Mouse (Mus musculus) 416B (cell line): Measurements from ENCODE around the gene Pth2.

Source experiments
- DNase-seq: peaks from one replicate; pipeline ENCODE4 v3.0.0; 2011; ENCODE audit warnings: low read depth

Gene Pth2

GRCm38 (mm10) chr7:45180896-45181477 lies at the start of gene Pth2:
Pth2 (plus strand) TSS chr7:45180995.
- DNase-seq: no peak

DNA sequence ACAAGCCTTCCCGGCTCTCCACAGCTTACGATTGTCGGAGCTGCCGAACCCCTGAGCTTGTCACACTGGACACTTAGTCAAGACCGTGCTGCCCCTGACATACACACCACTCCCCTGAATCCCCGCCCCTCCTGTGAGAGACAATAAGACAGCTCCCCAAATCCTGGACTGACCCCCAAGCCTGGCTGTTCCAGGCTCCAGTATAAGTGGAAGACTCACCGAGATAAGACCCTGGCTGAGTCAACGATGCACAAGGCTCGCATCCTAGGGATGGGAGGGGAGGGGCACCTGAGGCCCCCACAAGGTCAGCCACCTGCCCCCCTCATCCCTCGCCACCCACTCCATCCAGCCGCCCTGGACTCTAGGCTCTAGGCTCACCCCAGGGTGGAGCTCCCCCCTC lies 48.9 kb upstream of the Pth2 start:
- no peak for DNase-seq

DNA sequence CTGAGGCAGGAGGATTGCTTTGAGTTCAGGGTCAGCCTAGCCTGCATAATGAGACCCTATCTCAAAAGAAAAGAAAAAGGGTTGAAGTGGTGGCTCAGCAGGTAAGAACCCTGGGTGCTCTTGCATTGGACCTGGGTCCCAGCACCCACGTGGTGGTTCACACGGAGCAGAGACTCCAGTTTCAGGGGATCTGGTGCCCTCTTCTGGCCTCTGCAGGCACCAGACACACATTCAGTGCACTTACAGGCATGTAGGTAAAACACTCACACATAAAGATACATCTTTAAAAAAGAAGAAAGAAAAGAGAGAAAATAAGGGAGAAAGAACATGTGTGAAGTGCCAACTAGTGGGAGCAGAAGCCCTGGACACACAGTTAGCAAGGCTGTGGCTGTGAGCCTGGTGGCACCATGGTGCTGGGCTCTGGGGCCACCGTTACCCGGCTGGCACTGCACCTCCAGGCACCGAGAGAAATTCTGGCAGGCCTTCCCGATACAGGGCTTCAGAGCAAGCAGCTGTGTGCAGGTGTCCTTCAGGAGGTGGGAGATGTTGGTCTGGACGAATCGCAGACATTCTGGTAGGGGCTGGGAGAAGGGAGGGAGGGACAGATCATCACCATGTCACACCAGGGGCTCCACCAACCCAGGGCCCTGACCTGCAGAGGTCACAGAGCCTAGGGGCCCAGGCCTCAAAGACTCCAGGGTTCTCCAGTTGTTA lies 47.2 kb upstream of the Pth2 start:
- peak; percentile 27 for DNase-seq

DNA sequence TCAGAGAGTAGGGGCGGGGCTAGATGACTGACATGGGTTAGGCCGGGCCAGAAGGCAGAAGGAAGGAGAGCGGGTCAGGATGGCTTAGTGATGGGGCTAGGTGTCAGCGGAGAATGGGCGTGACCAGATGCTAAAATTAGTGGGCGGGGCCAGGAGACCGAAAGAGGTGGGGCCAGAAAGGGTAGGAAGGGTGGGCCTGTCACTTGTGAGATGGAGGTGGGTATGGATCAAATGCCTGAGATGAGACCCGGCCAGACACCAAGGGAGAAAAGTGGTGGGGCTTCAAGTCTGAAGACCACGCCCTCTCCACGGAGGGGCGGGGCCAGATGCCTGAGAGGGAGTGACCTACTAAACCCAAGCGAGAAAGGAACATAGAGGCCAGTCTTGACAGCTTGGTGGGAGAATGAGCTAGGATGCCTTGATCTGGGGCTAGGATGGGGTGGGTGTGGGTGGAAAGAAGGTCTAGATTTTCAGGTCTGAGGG lies 46.2 kb upstream of the Pth2 start:
- peak; percentile 88 for DNase-seq

DNA sequence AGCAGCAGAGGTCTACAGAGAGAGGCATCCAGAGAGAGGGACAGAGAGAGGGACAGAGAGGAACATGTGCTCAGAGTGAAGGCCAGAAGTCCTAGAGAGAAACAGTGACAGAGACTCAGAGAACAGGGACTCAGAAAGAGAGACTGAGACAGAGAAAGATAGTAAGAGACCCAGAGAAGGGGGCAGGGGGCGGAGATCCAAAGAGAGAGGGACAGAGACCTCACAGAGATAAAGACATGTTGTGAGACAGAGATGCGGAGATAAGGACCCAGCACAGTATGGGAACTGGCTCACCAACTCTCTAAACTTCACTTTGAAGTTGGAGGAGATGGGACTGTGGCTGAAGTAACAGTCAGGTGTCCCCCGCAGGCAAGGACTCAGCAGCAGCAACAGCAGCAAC lies 45.4 kb upstream of the Pth2 start:
- peak; percentile 41 for DNase-seq

GRCm38 (mm10) chr7:45135993-45136567 lies 44.7 kb upstream of the Pth2 start, which contains the start of the genes Gm45713 and Flt3l:
Gm45713 (minus strand) TSS chr7:45136231.
Flt3l (minus strand) TSS chr7:45136432.
- peak; percentile 92 for DNase-seq

- DNase-seq: peak; percentile 99
Observed at GRCm38 (mm10) chr7:45137171-45138006, 43.4 kb upstream of the Pth2 start.

- peak; percentile 43 for DNase-seq
Observed at GRCm38 (mm10) chr7:45138403-45138802, 42.4 kb upstream of the Pth2 start.

GRCm38 (mm10) chr7:45139904-45140723 lies 40.7 kb upstream of the Pth2 start:
- DNase-seq: no peak

- DNase-seq: no peak
Observed at GRCm38 (mm10) chr7:45141319-45141718, 39.5 kb upstream of the Pth2 start.

- DNase-seq: no peak
Observed at GRCm38 (mm10) chr7:45141914-45142313, 38.9 kb upstream of the Pth2 start.

DNA sequence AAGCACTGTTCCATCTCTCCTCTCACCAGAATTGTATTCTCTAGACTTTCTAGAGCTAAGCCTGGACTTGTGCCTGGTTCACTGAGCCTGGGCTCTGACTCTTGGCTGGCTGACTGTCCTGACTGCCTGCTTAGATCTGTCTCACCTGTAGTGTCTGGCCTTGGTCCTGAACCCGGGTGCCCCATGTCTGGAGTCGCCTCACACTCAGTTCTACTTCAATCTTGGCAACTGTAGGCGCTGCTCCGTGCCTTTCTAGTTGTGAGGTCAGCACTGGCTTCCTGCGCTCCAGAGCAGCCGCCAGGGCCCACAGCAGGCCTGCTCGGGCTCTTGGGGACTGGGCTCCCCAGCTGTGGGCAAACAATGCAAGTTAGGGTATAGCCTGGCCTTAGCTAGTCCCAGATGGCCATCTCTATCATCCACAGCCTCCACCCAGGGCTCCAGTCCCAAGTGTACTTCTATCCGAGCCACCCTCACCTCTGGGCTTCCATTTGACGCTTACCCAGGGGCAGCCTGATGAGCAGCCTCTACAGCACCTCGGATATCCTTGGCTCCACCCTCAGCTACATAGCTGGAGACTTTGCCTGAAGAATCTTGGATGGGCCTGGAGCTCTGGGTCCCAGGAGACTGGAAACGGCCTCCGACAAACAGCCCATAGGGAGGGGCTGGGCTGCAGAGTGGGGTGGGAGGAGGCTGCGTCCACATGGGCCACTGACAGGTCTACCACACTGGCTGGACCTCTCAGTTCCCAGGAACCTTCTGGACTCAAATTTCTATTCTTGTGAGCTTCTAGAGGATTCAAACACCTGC lies 36.2 kb upstream of the Pth2 start:
- no peak for DNase-seq

GRCm38 (mm10) chr7:45145460-45145859 lies 35.3 kb upstream of the Pth2 start:
- no peak for DNase-seq

DNA sequence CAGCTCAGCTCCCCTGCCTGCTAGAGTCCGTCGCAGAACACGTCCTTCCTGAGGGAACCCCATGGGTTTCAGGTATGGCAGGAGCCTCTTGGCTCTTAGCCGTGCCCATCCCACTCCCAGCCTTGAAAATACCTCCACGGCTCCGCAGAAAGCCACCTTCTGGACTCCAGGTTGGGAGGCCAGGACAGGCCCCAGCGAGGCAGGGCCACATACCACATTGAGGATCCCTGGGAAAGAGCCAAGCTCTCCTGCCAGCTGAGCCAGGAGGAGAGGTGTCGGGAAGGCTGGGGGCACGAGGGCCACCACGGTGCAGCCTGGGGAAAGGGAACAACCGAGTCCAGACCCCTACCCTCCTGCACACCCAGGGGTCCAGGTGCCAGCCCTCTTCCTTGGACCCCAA lies 33.5 kb upstream of the Pth2 start:
- no peak for DNase-seq

GRCm38 (mm10) chr7:45147899-45148298 lies 32.9 kb upstream of the Pth2 start:
- no peak for DNase-seq

GRCm38 (mm10) chr7:45148534-45149098 lies 32.2 kb upstream of the Pth2 start:
- no peak for DNase-seq

- no peak for DNase-seq
Observed at GRCm38 (mm10) chr7:45149545-45149944, 31.2 kb upstream of the Pth2 start.

- peak; percentile 26 for DNase-seq
Observed at GRCm38 (mm10) chr7:45150321-45150720, 30.5 kb upstream of the Pth2 start.

DNA sequence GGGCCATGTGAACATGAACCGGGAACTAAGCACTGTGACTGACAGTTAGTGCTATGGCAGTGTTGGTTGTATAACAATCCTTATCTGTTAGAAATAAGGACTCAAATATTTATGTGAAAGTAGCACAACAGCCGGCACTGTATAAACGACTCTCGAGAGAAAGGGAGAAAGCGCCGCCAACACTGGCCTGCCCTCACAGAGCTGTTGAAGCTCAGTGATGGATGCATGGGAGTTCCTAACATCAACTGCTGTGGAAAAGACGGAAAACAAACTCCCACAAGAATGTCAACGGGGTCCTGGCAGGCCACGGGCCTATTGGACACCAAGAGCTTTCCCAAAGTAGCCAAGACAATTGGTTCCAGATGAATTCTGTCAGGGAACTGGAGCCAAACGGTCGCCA lies 29.5 kb upstream of the Pth2 start:
- no peak for DNase-seq

- peak; percentile 25 for DNase-seq
Observed at GRCm38 (mm10) chr7:45153052-45153451, 27.7 kb upstream of the Pth2 start.
